Mouse (Mus musculus) forebrain, embryonic 12.5 days (tissue): ENCODE measurements at regions not wholly inside any gene's neighbourhood (a gene's known extent, or its start where the extent isn't known, plus 50 kb on each side); places are given as distances from the start of the nearest gene placed in this dataset.
"Not testable (repeated sequence)": the region's sequence is repeated elsewhere in the genome, so short reads cannot be mapped to it uniquely, and the experiment has no call there.

Source experiments
- ATAC-seq: fragments of 200-750 bp; cut with Nextera tagmentation; 2 replicates; pipeline ENCODE4 v1.8.0; 2017; ENCODE audit warnings: moderate TSS enrichment; ENCODE audit not compliant: low FRiP score
- H3K27ac ChIP-seq: fragments of 300-500 bp; sonication (generic); 2 replicates; pipeline ENCODE4 v1.5.1; 2016; ENCODE audit warnings: mild to moderate bottlenecking
- H3K27me3 ChIP-seq: fragments of 300-500 bp; sonication (generic); 2 replicates; pipeline ENCODE4 v1.6.1; 2016; ENCODE audit warnings: mild to moderate bottlenecking
- H3K36me3 ChIP-seq: fragments of 300-500 bp; sonication (generic); replicated peaks from 2 replicates; pipeline ENCODE4 v1.6.1; 2016; ENCODE audit warnings: mild to moderate bottlenecking
- H3K4me1 ChIP-seq: fragments of 300-500 bp; sonication (generic); 2 replicates; pipeline ENCODE4 v1.6.1; 2016
- H3K4me2 ChIP-seq: fragments of 300-500 bp; sonication (generic); 2 replicates; pipeline ENCODE4 v1.6.1; 2016; ENCODE audit warnings: mild to moderate bottlenecking, moderate library complexity
- H3K4me3 ChIP-seq: fragments of 300-500 bp; sonication (generic); replicated peaks from 2 replicates; pipeline ENCODE4 v1.5.1; 2016; ENCODE audit warnings: mild to moderate bottlenecking
- H3K9ac ChIP-seq: fragments of 300-500 bp; sonication (generic); 2 replicates; pipeline ENCODE4 v1.6.1; 2016; ENCODE audit warnings: mild to moderate bottlenecking
- H3K9me3 ChIP-seq: fragments of 300-500 bp; sonication (generic); 2 replicates; pipeline ENCODE4 v1.6.1; 2016
- whole genome bisulfite sequencing: fragments of 180-500 bp; shearing (Covaris S2); methylation state at CpG from one replicate; pipeline ENCODE4 v1.1.7; 2016; 5-methylcytosine and 5-hydroxymethylcytosine counted together

DNA sequence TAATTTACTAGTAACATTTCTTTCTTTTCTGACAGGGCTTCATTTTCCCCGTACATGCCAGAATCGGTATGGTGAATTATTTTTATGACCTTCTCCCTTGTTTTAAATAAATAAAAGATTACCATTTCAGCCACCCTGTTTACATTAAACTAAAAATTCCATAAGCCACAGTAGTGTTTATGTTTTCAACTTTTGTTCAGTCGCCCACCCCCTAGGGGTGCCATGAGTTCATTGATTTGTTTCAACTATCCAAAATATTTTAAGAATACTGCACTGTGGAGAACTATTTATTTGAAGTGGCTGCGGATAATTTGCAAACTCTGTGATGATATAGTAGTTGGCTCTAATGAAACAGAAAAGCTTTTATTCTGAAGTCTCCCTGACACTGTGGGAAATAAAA, 132.9 kb downstream of the Tfec start:
- ATAC-seq: no peak
- H3K9ac ChIP-seq: no peak overlapping the region
- no peak overlapping the region for H3K4me2 ChIP-seq
- H3K9me3 ChIP-seq: no peaks in the 10 kb centered on the region
- H3K36me3 ChIP-seq: no peaks in the 10 kb centered on the region
- no peak overlapping the region for H3K27ac ChIP-seq
- no peaks in the 10 kb centered on the region for H3K4me1 ChIP-seq
- no peaks in the 10 kb centered on the region for H3K27me3 ChIP-seq
- 80% methylated on average over 4 of the region's 4 CpGs for WGBS
- no peak overlapping the region for H3K4me3 ChIP-seq

DNA sequence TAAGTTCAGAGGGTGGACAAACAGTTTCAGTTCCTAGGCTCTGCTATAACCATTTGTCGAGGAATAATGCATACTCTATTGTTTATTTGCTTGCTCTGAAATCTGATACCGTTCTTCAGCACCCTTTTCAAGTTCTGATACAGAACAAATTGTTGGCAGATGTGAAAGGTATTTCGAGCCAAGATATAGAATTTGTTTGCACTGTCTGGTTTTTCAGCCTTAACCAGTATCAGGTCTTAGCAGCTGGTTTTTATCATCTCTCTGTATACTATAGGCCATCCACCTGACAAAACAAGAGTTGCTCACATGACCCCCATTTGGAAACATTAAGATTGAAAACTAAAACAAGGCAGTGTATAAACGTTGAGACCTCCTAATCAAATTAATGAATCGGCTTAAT, 133.5 kb downstream of the Tfec start:
- no peaks in the 10 kb centered on the region for H3K9me3 ChIP-seq
- 75% methylated on average over 5 of the region's 5 CpGs for WGBS
- H3K4me1 ChIP-seq: no peaks in the 10 kb centered on the region
- no peak for ATAC-seq
- H3K4me3 ChIP-seq: no peak overlapping the region
- no peak overlapping the region for H3K27ac ChIP-seq
- no peaks in the 10 kb centered on the region for H3K36me3 ChIP-seq
- H3K27me3 ChIP-seq: no peaks in the 10 kb centered on the region
- no peak overlapping the region for H3K9ac ChIP-seq
- H3K4me2 ChIP-seq: no peak overlapping the region

DNA sequence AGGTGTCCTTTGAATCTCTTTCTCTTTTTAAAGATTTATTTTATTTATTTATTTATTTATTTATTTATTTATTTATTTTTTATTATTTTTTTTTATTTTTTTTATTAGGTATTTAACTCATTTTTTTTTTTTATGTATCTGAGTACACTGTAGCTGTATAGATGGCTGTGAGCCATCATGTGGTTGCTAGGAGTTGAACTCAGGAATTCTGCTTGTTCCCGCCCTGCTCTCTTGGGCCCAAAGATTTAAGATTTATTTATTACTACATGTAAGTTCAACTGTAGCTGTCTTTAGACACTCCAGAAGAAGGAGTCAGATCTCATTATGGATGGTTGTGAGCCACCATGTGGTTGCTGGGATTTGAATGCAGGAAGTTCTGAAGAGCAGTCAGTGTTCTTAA, 143.2 kb downstream of the Tfec start:
- H3K4me2 ChIP-seq, ATAC-seq, H3K9ac ChIP-seq, H3K4me3 ChIP-seq, H3K27me3 ChIP-seq, H3K27ac ChIP-seq, H3K9me3 ChIP-seq, H3K36me3 ChIP-seq, H3K4me1 ChIP-seq: not testable (repeated sequence)
- 93% methylated on average over 1 of the region's 1 CpGs for WGBS

DNA sequence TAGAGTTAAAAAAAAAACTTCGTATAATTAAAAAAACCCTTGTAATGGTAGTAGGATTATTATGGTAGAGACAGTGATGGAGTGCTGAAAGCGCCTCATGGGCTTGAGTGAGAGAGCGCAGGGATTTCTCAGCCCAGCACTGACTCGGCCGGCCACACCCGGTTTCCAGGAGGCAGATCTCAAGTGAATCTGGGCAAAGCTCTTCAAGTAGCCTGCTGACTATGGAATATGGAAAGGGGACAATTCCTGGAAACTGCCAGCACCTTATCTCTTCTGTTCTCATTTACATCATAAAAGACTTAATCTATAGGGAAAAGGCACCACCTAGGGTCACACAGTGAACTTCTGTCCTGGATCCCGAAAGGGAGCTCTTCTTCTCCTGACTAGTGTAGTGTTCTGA, 165.1 kb downstream of the Tfec start:
- Histone ChIP-seq H3K9me3 (no peaks in the 10 kb centered on the region), H3K4me3 (no peak overlapping the region), H3K4me1 (peaks cover 12% of the 10 kb centered on the region), H3K9ac (no peak overlapping the region), H3K27ac (no peak overlapping the region), H3K4me2 (no peak overlapping the region), H3K36me3 (no peaks in the 10 kb centered on the region), H3K27me3 (0 out of 2 replicates have a peak, but pooled peaks cover 8% of the 10 kb centered on the region)
- 61% methylated on average over 7 of the region's 7 CpGs for WGBS
- ATAC-seq: no peak

DNA sequence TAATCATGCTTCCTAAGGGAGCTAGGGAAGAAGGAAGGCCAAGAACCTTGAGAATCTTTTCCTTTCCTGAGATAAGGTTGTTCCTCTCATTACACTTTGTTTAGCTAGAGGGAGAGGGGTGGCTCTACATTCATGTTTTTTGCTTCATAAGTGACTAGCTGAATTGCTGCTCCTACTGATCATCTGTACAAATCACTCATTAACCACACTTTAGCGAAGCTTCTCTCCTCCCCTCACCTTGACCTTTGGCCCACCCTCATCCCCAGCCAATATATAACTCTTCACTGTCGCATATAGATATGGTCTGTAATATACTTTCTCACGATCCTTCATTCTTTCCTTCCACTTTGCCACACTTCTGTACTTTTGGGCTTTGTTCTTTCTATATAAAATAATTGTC, 166.1 kb downstream of the Tfec start:
- peaks cover 15% of the 10 kb centered on the region for H3K4me1 ChIP-seq
- H3K27ac ChIP-seq: no peak overlapping the region
- no peak overlapping the region for H3K4me3 ChIP-seq
- no peak for ATAC-seq
- H3K9me3 ChIP-seq: no peaks in the 10 kb centered on the region
- H3K9ac ChIP-seq: no peak overlapping the region
- H3K27me3 ChIP-seq: 0 out of 2 replicates have a peak, but pooled peaks cover 8% of the 10 kb centered on the region
- WGBS: 87% methylated on average over 3 of the region's 3 CpGs
- no peak overlapping the region for H3K4me2 ChIP-seq
- H3K36me3 ChIP-seq: no peaks in the 10 kb centered on the region

DNA sequence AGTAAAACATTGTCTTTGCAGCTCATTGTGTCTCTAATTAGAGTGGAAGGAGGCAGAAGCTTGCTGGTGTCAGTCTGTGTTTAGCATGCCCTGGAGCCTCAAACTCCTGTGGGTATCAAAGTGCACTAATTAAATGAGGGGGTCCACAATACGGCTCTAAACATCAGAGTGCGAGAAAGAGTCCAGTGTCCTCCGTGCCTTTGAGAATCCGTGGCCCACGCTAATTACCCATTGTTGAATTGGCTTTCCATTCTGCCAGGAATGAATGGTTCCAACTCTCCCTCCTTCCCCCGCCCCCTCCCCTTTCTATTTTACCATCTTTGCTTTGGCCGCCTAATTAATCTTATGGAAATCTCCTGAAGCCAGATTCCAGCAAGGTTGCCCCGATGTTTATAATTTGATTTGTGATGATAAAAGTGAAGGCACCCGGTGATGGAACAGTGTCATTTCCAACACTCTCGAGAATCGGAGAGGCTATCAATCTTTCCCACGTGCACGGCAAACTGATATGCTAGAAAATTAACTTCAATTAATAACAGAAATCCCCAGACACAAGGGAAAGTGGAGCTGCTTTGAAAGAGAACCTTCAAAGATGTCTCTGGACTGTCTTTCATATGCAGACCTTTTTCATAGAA, 170.9 kb downstream of the Tfec start:
- no peaks in the 10 kb centered on the region for H3K9me3 ChIP-seq
- H3K9ac ChIP-seq: no peak overlapping the region
- no peak overlapping the region for H3K4me3 ChIP-seq
- ATAC-seq: peak; percentile 97
- H3K36me3 ChIP-seq: no peaks in the 10 kb centered on the region
- H3K27me3 ChIP-seq: 0 out of 2 replicates have a peak, but pooled peaks cover 8% of the 10 kb centered on the region
- 6% methylated on average over 13 of the region's 13 CpGs for WGBS
- H3K4me2 ChIP-seq: peak overlapping the region; percentile 29
- H3K27ac ChIP-seq: 0 out of 2 replicates have a peak overlapping the region, but pooled peaks have one; percentile 15
- H3K4me1 ChIP-seq: peaks cover 16% of the 10 kb centered on the region

DNA sequence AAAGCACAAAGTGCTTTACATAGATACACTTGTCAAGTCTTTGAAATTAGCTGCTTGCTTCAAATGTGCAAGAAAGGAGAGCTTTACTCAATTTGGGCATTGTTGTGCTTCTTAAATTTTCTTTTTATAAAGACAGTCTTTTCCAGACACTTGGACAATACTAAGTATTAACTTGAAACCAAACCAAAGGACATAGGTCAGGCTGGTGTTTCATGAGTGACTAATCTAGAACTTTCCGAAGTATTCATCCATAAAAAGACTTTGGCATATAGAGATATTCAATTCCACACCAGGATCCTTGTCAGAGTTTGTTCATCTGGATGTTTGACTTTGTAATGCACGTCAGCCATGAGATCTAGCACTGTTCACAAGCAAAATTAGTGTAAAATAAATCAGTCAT, 173.0 kb downstream of the Tfec start:
- WGBS: 83% methylated on average over 2 of the region's 2 CpGs
- no peak overlapping the region for H3K4me2 ChIP-seq
- no peaks in the 10 kb centered on the region for H3K9me3 ChIP-seq
- peaks cover 7% of the 10 kb centered on the region for H3K4me1 ChIP-seq
- ATAC-seq: no peak
- no peak overlapping the region for H3K9ac ChIP-seq
- H3K27ac ChIP-seq: no peak overlapping the region
- H3K36me3 ChIP-seq: no peaks in the 10 kb centered on the region
- H3K27me3 ChIP-seq: 0 out of 2 replicates have a peak, but pooled peaks cover 5% of the 10 kb centered on the region
- no peak overlapping the region for H3K4me3 ChIP-seq

DNA sequence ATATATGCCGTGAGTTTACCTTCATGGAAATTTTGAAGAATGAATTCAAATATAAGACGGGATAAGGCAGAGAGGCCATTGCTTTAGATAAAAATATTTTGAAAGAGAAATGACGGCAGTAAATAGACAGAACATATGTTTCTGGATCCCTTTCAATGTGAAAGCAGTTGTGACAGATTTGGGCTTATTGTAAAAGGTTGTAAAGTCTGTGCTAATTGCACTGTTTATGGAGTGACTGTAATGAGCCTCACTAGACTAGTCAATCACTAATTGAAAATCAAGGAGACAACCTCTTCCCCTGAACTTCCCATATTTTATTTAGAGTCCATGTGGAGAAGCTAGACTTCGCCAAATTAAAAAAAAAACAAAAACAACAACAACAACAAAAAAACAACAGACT, 193.7 kb downstream of the Tfec start:
- H3K4me3 ChIP-seq: no peak overlapping the region
- H3K36me3 ChIP-seq: no peaks in the 10 kb centered on the region
- H3K4me1 ChIP-seq: no peaks in the 10 kb centered on the region
- no peak overlapping the region for H3K9ac ChIP-seq
- 86% methylated on average over 4 of the region's 4 CpGs for WGBS
- ATAC-seq: no peak
- no peaks in the 10 kb centered on the region for H3K9me3 ChIP-seq
- no peak overlapping the region for H3K4me2 ChIP-seq
- H3K27me3 ChIP-seq: no peaks in the 10 kb centered on the region
- no peak overlapping the region for H3K27ac ChIP-seq

DNA sequence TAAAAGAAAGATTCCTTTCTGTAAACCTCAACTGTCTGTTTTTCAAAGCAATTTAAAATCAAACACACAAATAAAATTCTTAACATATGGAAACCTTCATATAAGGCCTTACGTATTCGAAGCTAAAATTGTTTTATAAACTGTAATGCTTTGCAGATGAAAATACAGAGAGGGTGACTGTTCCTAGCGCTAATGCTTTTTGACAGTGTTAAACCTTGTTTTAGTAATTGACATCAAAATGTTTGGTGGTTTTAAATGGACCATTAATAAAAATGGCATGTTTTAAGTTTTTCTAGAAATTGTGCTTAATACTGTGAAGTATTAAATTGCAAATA, 194.9 kb downstream of the Tfec start:
- Histone ChIP-seq H3K36me3 (no peaks in the 10 kb centered on the region), H3K4me2 (no peak overlapping the region), H3K4me3 (no peak overlapping the region), H3K4me1 (no peaks in the 10 kb centered on the region), H3K27me3 (no peaks in the 10 kb centered on the region), H3K27ac (no peak overlapping the region), H3K9me3 (no peaks in the 10 kb centered on the region), H3K9ac (no peak overlapping the region)
- ATAC-seq: no peak
- 85% methylated on average over 3 of the region's 3 CpGs for WGBS

DNA sequence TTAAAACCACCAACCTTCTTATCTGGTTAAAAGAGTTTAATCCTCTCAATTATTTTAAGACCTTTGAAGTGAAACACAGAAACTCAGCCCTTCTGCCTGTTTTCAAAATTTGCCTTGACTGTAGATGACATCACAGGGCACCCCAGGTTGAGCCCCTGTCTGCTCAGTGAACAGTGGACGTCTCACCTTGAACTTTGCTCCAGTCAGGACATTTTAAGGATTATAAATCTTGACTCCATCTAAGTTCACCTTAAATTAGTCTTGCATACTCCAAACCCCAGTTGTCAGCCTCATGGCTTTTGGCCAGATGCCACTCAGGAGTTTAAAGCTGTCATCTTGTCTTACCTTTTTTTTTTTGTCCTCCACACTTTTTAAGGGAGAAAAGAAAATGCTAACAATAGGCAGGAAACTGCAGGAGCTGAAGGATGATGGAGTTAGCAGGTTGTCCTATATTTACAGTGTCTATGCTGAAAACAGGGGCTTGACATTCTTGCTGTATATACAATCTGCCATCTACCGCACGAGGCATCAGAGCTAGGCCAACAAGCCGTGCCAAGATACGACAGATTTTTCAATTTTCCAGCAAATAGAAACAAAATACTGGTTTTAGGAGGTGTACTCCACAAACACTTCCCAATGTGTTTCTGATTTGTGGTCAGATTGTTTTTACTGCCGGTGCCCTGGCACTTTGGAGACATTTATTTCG, 195.4 kb downstream of the Tfec start:
- H3K27ac ChIP-seq: no peak overlapping the region
- H3K4me3 ChIP-seq: no peak overlapping the region
- no peaks in the 10 kb centered on the region for H3K4me1 ChIP-seq
- 75% methylated on average over 7 of the region's 7 CpGs for WGBS
- no peaks in the 10 kb centered on the region for H3K9me3 ChIP-seq
- no peak overlapping the region for H3K9ac ChIP-seq
- no peaks in the 10 kb centered on the region for H3K27me3 ChIP-seq
- H3K36me3 ChIP-seq: no peaks in the 10 kb centered on the region
- ATAC-seq: no peak
- H3K4me2 ChIP-seq: no peak overlapping the region

DNA sequence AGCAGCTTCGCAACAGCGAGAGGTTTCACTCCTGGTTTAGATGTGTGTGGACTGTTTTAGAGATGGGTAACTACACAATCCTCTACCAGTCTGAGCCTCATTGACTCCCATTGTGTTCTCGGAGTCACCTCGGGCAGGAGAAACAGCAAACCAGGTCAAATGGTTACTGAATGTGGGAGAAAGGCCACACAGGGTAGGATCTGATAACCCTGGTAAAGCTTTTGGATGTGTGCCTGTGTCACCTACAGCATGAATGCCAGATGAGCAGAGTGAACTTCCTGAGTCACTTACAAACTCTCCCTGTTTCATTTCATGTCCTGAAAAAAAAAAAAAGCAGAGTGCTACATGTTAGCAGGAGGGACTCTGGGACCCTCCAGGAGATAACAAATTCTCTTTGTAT, 201.0 kb downstream of the Tfec start:
- no peak for ATAC-seq
- no peak overlapping the region for H3K4me2 ChIP-seq
- 25% methylated on average over 4 of the region's 4 CpGs for WGBS

DNA sequence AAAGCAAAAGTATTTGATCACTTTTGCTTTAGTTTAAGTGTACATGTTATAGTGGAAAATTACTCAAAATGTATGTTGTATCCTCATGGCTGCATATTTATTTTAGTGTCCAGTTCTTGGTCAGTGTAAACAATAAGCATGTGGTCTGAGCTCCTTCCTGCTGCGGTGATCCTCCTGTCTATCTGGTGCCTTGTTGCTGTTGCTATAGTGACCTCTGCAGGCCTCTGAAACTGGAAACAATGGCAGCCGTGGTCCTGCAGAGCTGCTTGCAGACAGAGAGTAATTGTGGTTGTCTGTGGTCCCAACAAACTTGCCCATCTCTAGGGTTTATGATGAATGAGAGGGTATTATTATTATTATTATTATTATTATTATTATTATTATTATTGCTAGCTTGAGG, 230.2 kb downstream of the Tfec start:
- WGBS: 0% methylated on average over 2 of the region's 2 CpGs
- no peak overlapping the region for H3K27ac ChIP-seq

More for the DNA sequence above, 201.0 kb downstream of the Tfec start:
- H3K27ac ChIP-seq: no peak overlapping the region
- no peak overlapping the region for H3K9ac ChIP-seq
- H3K4me1 ChIP-seq: peaks cover 4% of the 10 kb centered on the region; the same call in 1 of the 2 replicates
- H3K27me3 ChIP-seq: no peaks in the 10 kb centered on the region
- H3K36me3 ChIP-seq: no peaks in the 10 kb centered on the region
- H3K9me3 ChIP-seq: no peaks in the 10 kb centered on the region
- H3K4me3 ChIP-seq: no peak overlapping the region

DNA sequence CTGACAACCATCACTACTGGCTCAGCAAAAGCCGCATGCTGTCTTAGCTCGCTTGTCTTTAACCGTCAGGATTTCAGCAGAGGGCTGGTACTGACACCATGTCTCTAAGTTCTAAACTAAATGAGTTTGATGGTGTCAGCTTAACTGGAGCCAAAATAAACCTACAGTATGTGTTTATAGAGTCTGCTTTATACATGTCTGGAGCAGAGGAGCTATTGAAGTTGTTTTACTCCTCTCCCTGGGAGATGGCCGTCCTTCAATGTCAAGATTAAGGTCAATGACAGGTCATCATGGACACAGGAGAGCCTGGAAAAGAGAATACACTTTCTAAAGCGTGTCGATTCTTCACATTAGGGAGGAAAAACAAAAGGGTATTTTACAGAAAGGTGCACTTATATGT, 231.0 kb downstream of the Tfec start:
- ATAC-seq: no peak
- 58% methylated on average over 6 of the region's 6 CpGs for WGBS
- H3K27ac ChIP-seq: no peak overlapping the region
- H3K4me1 ChIP-seq: peaks cover 3% of the 10 kb centered on the region; the same call in 1 of the 2 replicates
- H3K9me3 ChIP-seq: no peaks in the 10 kb centered on the region
- H3K4me3 ChIP-seq: no peak overlapping the region
- no peak overlapping the region for H3K4me2 ChIP-seq
- H3K9ac ChIP-seq: no peak overlapping the region
- no peaks in the 10 kb centered on the region for H3K36me3 ChIP-seq
- no peaks in the 10 kb centered on the region for H3K27me3 ChIP-seq

More for the DNA sequence above, 230.2 kb downstream of the Tfec start:
- H3K9me3 ChIP-seq: no peaks in the 10 kb centered on the region
- no peak overlapping the region for H3K4me2 ChIP-seq
- H3K36me3 ChIP-seq: no peaks in the 10 kb centered on the region
- no peaks in the 10 kb centered on the region for H3K27me3 ChIP-seq
- H3K9ac ChIP-seq: no peak overlapping the region
- H3K4me3 ChIP-seq: no peak overlapping the region
- peak; percentile 82 for ATAC-seq
- peaks cover 3% of the 10 kb centered on the region; the same call in 1 of the 2 replicates for H3K4me1 ChIP-seq
